Mouse (Mus musculus): ENCODE data around the gene Tcf3.

DNA sequence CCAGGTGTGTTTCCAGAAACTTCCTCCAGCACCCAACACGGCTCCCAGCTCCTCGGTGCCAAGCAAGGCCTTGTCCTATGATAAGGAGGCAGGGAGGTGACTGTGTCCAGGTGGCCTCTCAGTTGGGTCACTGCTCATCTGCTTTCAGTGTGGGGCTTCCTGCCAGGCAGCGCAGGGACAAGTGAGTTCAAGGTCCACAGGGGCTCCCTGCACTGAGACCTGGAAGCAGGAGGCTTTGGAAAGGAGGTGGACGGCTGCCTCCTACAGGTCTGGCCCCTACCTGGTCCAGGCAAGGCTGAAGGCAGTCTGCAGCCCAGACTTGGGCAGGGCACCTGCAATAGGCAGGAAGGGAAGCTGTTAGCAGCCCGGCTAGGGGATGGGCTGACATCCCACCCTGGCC lies 40.8 kb downstream of the Tcf3 start:
- no peak for TF ChIP-seq GATA1 (IDR thresholded peaks at IDR 0.05; ENCODE audit: borderline replicate concordance, low read length)
- no peak for TF ChIP-seq FLI1 (IDR thresholded peaks at IDR 0.05; ENCODE audit: low read length)
